14 mouse cellular contexts compared by ENCODE assay signal in genomic region chr11:22197935-22198334, GRCm38 (mm10).
DNase-seq lines count a peak whose midpoint lies in the region; ATAC-seq and TF ChIP-seq lines count a peak whose summit lies in the region.
"Had no signal": no experiment of that assay in that cellular context is flagged by ENCODE, and none has a peak within 500 bp of the region (broad histone marks: within the 10 kb centered on the region; RNA-seq: fewer than 3 reads in every experiment).

No protein-coding gene starts in this region.

- H3K27me3 ChIP-seq in kidney, adult 2 months (replicated peaks; ENCODE audit: control insufficient read depth, insufficient read depth, low read length) = no peaks in the 10 kb centered on the region
- H3K27me3 ChIP-seq in heart, adult 2 months (ENCODE audit: control insufficient read depth, insufficient read depth, low read length) = no peaks in the 10 kb centered on the region
- H3K27me3 ChIP-seq in heart, postnatal 0 days (ENCODE audit: control insufficient read depth, insufficient read depth, low read length) = no peaks in the 10 kb centered on the region
- H3K27me3 ChIP-seq: hindbrain, embryonic 15.5 days; megakaryocyte, embryonic 14.5 days; Patski had no signal

- no peak for TF ChIP-seq POLR2A in kidney, adult 2 months (IDR thresholded peaks at IDR 0.05; ENCODE audit: low read depth, low read length)
- no peak for TF ChIP-seq POLR2A in heart, adult 2 months (IDR thresholded peaks at IDR 0.05; ENCODE audit: insufficient read depth, low read depth, low read length)

- intact Hi-C loops in heart, adult 2 months (cut with DNase I) = loop anchor here (5.0 kb wide), 1 partner anchor 41 kb away; no protein-coding TSS in a partner anchor

- peaks cover 26% of the 10 kb centered on the region for H3K4me1 ChIP-seq in kidney, adult 2 months (ENCODE audit: control insufficient read depth, insufficient read depth, low read length)
- H3K4me1 ChIP-seq in heart, adult 2 months (ENCODE audit: control insufficient read depth, insufficient read depth, low read length) = no peaks in the 10 kb centered on the region; the same call in 1 of the 2 replicates
- 0 out of 2 replicates have a peak, but pooled peaks cover 9% of the 10 kb centered on the region for H3K4me1 ChIP-seq in heart, postnatal 0 days (ENCODE audit: control insufficient read depth, insufficient read depth)
- H3K4me1 ChIP-seq: megakaryocyte, embryonic 14.5 days had no signal

- H3K4me2 ChIP-seq in heart, postnatal 0 days (ENCODE audit: low read depth, low read length) = peak overlapping the region; percentile 53
- H3K4me2 ChIP-seq: hindbrain, embryonic 15.5 days had no signal

- no peaks in the 10 kb centered on the region for H3K79me2 ChIP-seq in heart, adult 2 months (replicated peaks; ENCODE audit: control insufficient read depth, insufficient read depth, low read length)

- no peak for TF ChIP-seq EP300 in heart, adult 2 months (IDR thresholded peaks at IDR 0.05; ENCODE audit: insufficient read depth, low read depth, low read length)
- no peak for TF ChIP-seq EP300 in heart, postnatal 0 days (IDR thresholded peaks at IDR 0.05; ENCODE audit: low read depth)

- H3K27ac ChIP-seq in kidney, adult 2 months (ENCODE audit: insufficient read depth, low read depth, low read length) = peak overlapping the region; percentile 97
- peak overlapping the region; percentile 77 for H3K27ac ChIP-seq in heart, adult 2 months
- H3K27ac ChIP-seq in heart, postnatal 0 days (ENCODE audit: low read depth) = peak overlapping the region; percentile 85
- H3K27ac ChIP-seq: hindbrain, embryonic 15.5 days had no signal

- no peaks in the 10 kb centered on the region for H3K36me3 ChIP-seq in kidney, adult 2 months (ENCODE audit: control insufficient read depth, insufficient read depth, low read length)
- no peaks in the 10 kb centered on the region for H3K36me3 ChIP-seq in heart, adult 2 months (ENCODE audit: control insufficient read depth, insufficient read depth, low read length)
- no peaks in the 10 kb centered on the region for H3K36me3 ChIP-seq in heart, postnatal 0 days (replicated peaks; ENCODE audit: control insufficient read depth, insufficient read depth, low read length)
- H3K36me3 ChIP-seq: hindbrain, embryonic 15.5 days had no signal

- no peaks in the 10 kb centered on the region for H3K9me3 ChIP-seq in heart, postnatal 0 days (replicated peaks; ENCODE audit: control insufficient read depth, low read length)
- H3K9me3 ChIP-seq: hindbrain, embryonic 15.5 days; megakaryocyte, embryonic 14.5 days had no signal

- no peak overlapping the region for H3K9ac ChIP-seq in heart, adult 2 months (ENCODE audit: low read depth, low read length)
- peak overlapping the region; percentile 32; the same call in 1 of the 2 replicates for H3K9ac ChIP-seq in heart, postnatal 0 days (replicated peaks; ENCODE audit: low read depth, low read length)
- H3K9ac ChIP-seq: hindbrain, embryonic 15.5 days had no signal

- no peak for TF ChIP-seq CTCF in kidney, adult 2 months (conservative IDR thresholded peaks at IDR 0.05; ENCODE audit: insufficient read depth, insufficient read length, low read depth, low read length)
- TF ChIP-seq CTCF in heart, adult 2 months (IDR thresholded peaks at IDR 0.05) = no peak
- TF ChIP-seq CTCF in heart, postnatal 0 days (IDR thresholded peaks at IDR 0.05; ENCODE audit: low read depth) = no peak

- ATAC-seq in heart, postnatal 0 days (ENCODE audit: insufficient read depth, low read depth) = peak; percentile 59
- no peak for ATAC-seq in megakaryocyte progenitor cell, adult 5-6 weeks (replicated peaks; ENCODE audit: poor library complexity)
- ATAC-seq: Patski had no signal

- peak; percentile 21 for DNase-seq in cerebellum, adult 9-10 months
- no peak for DNase-seq in cerebellum, adult 9-11 months
- peak; percentile 66 for DNase-seq in kidney, adult 2 months
- no peak for DNase-seq in kidney, postnatal 10 days
- peak in 1 of 2 experiments; percentile 32 for DNase-seq in heart, adult 2 months
- peak; percentile 73 for DNase-seq in heart, postnatal 0 days (ENCODE audit: low spot score)
- no peak for DNase-seq in right cerebral cortex, postnatal 10 days (ENCODE audit: low spot score in 2 of 2)
- DNase-seq: kidney, adult 11 months; spleen, adult 18-20 months; thymus, postnatal 25 days had no signal

- H3K4me3 ChIP-seq in kidney, adult 2 months (ENCODE audit: insufficient read depth, low read depth, low read length) = no peak overlapping the region
- peak overlapping the region; percentile 25; the same call in 1 of the 2 replicates for H3K4me3 ChIP-seq in heart, adult 2 months
- H3K4me3 ChIP-seq in heart, postnatal 0 days (ENCODE audit: low read depth, low read length) = peak overlapping the region; percentile 15; the same call in 1 of the 2 replicates
- H3K4me3 ChIP-seq: hindbrain, embryonic 15.5 days; megakaryocyte, embryonic 14.5 days had no signal

- 34% methylated on average over 6 of the region's 6 CpGs for WGBS in kidney, adult 2 months
- WGBS in heart, adult 2 months = 50% methylated on average over 6 of the region's 6 CpGs
- 34% methylated on average over 6 of the region's 6 CpGs for WGBS in heart, postnatal 0 days

Comparison
In these comparisons a context has a peak if more than half of its experiments do, and no peak if none do; other contexts are left out.
1. DNase-seq: peak in cerebellum, adult 9-10 months (single experiment), kidney, adult 2 months (single experiment) and heart, postnatal 0 days (single experiment); none in cerebellum, adult 9-11 months (single experiment), kidney, postnatal 10 days (single experiment) and right cerebral cortex, postnatal 10 days (0 of 2).
2. Peak in every context shown above with its lines, with median percentiles within 50 percentile points of each other: H3K27ac ChIP-seq.